Mouse (Mus musculus): Measurements from ENCODE around the gene Gjb6. TPM values are rescaled to one million over a fixed set of nuclear protein-coding genes. Genes with fewer than 3 reads are reported as not detected.

Gjb6 gene
- total RNA-seq, 4 experiments from 2014 or later = 68.5 to 87.5 (median 85.5) TPM

GRCm38 (mm10) chr14:57089107-57089506 is 44.3 kb downstream of the Gjb6 start:
- DNase-seq (ENCODE audit: low spot score in 2 of 2) = no peak

GRCm38 (mm10) chr14:57084180-57084668 is 49.2 kb downstream of the Gjb6 start:
- DNase-seq (ENCODE audit: low spot score in 2 of 2) = no peak

DNA sequence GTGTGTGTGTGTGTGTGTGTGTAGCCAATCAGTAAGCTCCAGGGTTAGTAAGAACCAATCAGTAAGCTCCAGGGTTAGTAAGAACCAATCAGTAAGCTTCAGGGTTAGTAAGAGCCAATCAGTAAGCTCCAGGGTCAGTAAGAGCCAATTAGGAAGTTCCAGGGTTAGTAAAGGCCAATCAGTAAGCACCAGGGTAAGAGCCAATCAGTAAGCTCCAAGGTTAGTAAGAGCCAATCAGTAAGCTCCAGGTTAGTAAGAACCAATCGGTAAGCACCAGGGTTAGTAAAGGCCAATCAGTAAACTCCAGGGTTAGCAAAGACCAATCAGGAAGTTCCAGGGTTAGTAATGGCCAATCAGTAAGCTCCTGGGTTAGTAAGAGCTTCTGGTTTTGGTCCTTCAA is 50.5 kb downstream of the Gjb6 start:
- no peak for DNase-seq (ENCODE audit: low spot score in 2 of 2)

- DNase-seq (ENCODE audit: low spot score in 2 of 2) = no peak
These were observed 57.9 kb downstream of the Gjb6 start for GRCm38 (mm10) chr14:57075537-57075936.

Other genes with a start within 250 kb of the Gjb6 start
- gene Zmym2, start 247.0 kb downstream of the Gjb6 start, total RNA-seq (2022) = 100 to 1,000 TPM in 1 of 4 experiments, 10 to 100 TPM in 3; 83.8 to 112 (median 92.0) TPM
- under 1 TPM in 3 of 4 experiments, not detected in 1; 0.13 to 0.19 (median 0.16) TPM for gene Gja3, start 75.5 kb downstream of the Gjb6 start, total RNA-seq (2022)
- 10 to 100 TPM; 11.1 to 12.3 (median 11.3) TPM for gene Gjb2, start 28.9 kb downstream of the Gjb6 start, total RNA-seq (2022)
- 1 to 10 TPM in 1 of 4 experiments, under 1 TPM in 3; 0.43 to 1.3 (median 0.63) TPM for gene Gm4491, start 17.7 kb downstream of the Gjb6 start, total RNA-seq (2022)